Mouse (Mus musculus): ENCODE measurements around the gene Pdcl2.

Gene Pdcl2

GRCm38 (mm10) chr5:76330953-76331352, at the start of gene Pdcl2:
TSS of gene Pdcl2 (minus strand) at chr5:76331156.
- no peak for DNase-seq (ENCODE audit: low spot score)

GRCm38 (mm10) chr5:76379216-76379615, 48.3 kb upstream of the Pdcl2 start:
- DNase-seq (ENCODE audit: low spot score): no peak

GRCm38 (mm10) chr5:76369215-76369840, 38.4 kb upstream of the Pdcl2 start:
- DNase-seq (ENCODE audit: low spot score): no peak

- no peak for DNase-seq (ENCODE audit: low spot score)
These were observed 34.5 kb upstream of the Pdcl2 start for GRCm38 (mm10) chr5:76365406-76365805.

GRCm38 (mm10) chr5:76363453-76364104, 32.6 kb upstream of the Pdcl2 start, which contains the start of gene Nmu:
TSS of gene Nmu (minus strand) at chr5:76363788.
- DNase-seq (ENCODE audit: low spot score): no peak

GRCm38 (mm10) chr5:76360786-76361185, 29.8 kb upstream of the Pdcl2 start:
- no peak for DNase-seq (ENCODE audit: low spot score)

- no peak for DNase-seq (ENCODE audit: low spot score)
These were observed 29.1 kb upstream of the Pdcl2 start for GRCm38 (mm10) chr5:76360057-76360456.

- DNase-seq (ENCODE audit: low spot score): no peak
These were observed 21.1 kb upstream of the Pdcl2 start for GRCm38 (mm10) chr5:76351953-76352611.

- no peak for DNase-seq (ENCODE audit: low spot score)
These were observed 20.6 kb upstream of the Pdcl2 start for GRCm38 (mm10) chr5:76351537-76351936.

GRCm38 (mm10) chr5:76346137-76346536, 15.2 kb upstream of the Pdcl2 start:
- DNase-seq (ENCODE audit: low spot score): no peak

GRCm38 (mm10) chr5:76340931-76341330, 10.0 kb upstream of the Pdcl2 start:
- DNase-seq (ENCODE audit: low spot score): no peak

- no peak for DNase-seq (ENCODE audit: low spot score)
These were observed 6.1 kb upstream of the Pdcl2 start for GRCm38 (mm10) chr5:76337100-76337499.

- no peak for DNase-seq (ENCODE audit: low spot score)
These were observed 2.9 kb upstream of the Pdcl2 start for GRCm38 (mm10) chr5:76333833-76334232.

- no peak for DNase-seq (ENCODE audit: low spot score)
These were observed 3.7 kb downstream of the Pdcl2 start for GRCm38 (mm10) chr5:76327296-76327695.

- no peak for DNase-seq (ENCODE audit: low spot score)
These were observed 5.8 kb downstream of the Pdcl2 start for GRCm38 (mm10) chr5:76325113-76325512.

GRCm38 (mm10) chr5:76321249-76322196, 9.4 kb downstream of the Pdcl2 start:
- DNase-seq (ENCODE audit: low spot score): no peak

- no peak for DNase-seq (ENCODE audit: low spot score)
These were observed 22.8 kb downstream of the Pdcl2 start for GRCm38 (mm10) chr5:76308206-76308605.

- DNase-seq (ENCODE audit: low spot score): no peak
These were observed 24.7 kb downstream of the Pdcl2 start for GRCm38 (mm10) chr5:76306261-76306660.

GRCm38 (mm10) chr5:76305616-76306015, 25.3 kb downstream of the Pdcl2 start:
- DNase-seq (ENCODE audit: low spot score): peak; percentile 55

GRCm38 (mm10) chr5:76304452-76305341, 26.3 kb downstream of the Pdcl2 start, which contains the start of gene Clock:
TSS of gene Clock (minus strand) at chr5:76304792.
- peak; percentile 82 for DNase-seq (ENCODE audit: low spot score)

All from ovary, adult 18-20 months (tissue).